Mouse (Mus musculus) cerebellum, postnatal 36 days (tissue): ENCODE measurements around the gene Eif5.
A peak's percentile ranks its signal among the peaks of the same experiment; 100 is the strongest.

ENCODE experiments used
- DNase-seq, 2 experiments: peaks; one replicate each; pipeline ENCODE4 v3.0.0; 2021 to 2022; ENCODE audit warnings: mixed read lengths in 2 of 2

Gene Eif5

DNA sequence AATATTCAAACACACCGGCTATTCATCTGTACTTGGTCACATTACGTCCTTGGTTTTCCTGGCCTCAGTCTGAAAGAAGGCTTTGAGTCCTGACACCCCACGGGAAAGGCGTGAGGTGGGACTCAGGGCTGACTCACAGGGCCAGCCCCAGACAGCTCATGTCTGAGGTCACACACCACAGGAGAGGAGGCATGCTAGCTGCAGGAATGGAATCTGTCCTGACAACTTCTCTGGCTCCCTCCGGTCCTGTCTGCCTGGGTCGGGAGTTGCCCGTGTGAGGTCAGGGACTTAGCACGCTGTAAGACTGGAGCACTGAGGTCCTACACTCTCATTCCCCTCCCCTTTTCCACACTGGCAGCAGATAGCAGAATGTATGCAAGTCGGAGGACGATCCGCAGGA, 31.0 kb downstream of the Eif5 start:
- DNase-seq, result no peak

DNA sequence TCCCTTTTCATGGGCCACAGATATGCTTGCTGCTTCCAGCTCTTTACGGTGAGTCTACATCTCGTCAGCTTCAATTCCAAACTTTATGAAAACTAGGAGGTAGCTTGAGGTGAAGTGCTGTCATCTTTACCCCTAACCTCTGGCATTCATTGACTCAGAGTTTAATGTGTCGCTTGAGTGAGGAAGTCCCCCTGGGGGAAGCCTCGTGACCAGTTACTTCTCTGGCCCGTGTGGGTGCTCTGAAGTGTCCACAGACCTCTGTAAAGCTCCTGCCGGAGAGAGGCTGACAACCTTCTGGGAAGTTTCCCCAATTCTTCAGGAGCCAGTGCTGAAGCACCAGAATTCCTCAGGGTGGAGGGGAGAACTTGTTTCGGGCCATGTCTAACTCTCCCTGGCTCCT, 34.6 kb downstream of the Eif5 start:
- DNase-seq, result no peak

DNA sequence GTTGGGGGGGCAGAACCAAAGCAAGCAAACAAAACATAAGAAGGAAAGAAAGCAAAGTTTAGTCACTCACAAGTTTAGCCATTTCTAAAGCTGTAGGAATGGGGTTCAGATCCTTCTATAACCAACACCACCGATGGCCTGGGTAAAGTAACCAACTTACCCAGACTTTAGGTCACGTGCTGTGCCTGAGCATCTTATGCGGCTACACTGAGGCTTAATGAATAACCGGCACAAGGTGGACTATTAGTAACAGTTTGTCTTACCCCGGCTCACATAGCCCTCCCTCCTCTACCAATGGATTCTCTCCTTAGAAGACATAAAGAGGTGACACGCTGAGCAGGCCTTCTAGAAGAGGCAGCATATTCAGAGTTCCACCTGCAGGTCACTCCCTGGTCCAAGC, 35.5 kb downstream of the Eif5 start:
- peak in 1 of 2 experiments; percentile 16 for DNase-seq

DNA sequence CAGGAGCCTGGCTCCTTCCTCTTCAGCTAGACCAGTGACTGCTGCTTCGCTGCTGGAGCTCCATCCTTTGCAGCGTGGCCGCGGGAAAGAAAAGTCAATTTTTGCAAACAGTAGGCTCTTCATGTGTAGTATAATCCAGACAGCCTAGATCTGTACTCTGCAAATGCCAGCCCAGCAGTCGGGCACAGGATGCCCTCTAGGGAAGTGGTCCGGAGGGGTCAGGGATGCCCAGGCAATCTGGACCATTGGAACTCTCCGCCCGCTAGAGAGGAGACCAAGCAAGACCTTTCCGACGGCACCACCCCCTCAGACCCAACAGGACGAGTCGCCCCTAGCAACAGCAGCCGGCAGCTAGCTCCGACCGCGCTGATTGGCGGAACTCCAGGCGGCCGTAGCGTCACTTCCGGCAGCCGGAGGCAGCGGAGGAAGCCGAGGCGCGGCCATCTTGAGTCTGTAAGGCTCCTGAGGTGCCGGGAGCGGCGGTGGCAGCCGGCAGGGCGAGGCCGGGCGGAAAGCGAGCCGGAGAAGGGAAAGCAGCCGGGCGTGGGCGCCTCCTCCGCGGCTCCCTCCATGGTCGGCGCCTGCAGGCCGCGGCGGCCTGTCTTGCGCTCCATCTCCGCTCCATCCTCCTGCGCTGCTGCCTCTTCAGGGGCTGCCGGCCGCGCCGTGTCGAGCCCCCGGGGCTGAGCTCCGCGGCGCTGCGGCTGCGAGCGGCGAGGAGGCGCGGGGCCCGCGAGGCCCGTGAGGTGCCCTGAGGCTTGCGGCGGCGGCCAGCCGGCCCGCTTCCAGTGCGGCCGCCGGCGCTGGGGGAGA, 36.5 kb downstream of the Eif5 start, which contains the start of gene Mark3:
Gene Mark3, plus strand, starts transcription at position 450 of the 813 bp plus-strand sequence.
- DNase-seq, result peak; percentile 98

DNA sequence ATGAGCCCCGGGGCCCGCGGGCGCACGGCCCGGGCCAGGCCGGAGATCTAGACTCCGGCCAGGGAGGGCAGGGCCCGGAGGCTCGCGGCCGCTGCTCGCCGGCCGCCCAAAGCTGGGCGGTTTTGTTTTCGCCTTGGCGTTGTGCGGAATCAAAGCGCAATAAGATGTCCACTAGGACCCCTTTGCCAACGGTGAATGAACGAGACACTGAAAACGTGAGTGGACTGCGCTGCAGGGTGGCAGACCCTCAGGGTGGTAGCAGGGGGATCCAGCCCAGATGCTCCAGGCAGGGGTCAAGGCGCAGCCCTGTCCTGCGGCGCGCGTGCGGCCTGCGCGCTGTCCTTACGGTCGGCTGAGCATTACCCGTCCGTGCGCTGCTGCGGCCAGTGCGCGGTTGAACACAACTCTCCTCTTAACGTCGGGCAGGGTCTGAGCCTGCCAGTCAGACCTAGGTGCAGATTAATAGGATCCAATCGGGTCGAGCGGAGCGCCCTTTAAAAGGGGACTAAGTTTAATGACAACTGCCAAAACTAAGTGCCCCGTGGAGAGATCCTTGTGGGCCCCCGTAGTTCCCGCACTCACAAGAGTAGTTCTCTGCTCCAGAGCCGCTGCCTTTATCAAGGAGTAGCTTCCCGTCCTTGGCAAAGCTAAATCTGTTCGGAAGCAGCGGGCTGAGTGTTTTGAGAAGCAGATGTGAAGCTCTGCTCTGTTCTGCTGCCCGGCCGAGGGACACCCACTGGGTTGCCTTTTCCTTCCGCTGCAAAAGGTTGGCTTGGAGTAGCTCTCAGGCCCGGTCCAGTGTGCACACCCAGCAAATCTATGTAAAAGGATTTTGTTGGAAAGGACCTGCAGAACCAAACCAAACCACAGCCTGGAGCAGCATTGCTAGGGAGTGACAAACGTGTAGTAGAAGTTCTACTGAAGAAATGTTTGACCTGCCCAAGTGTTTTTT, 37.3 kb downstream of the Eif5 start:
- peak; percentile 49 to 54 for DNase-seq

DNA sequence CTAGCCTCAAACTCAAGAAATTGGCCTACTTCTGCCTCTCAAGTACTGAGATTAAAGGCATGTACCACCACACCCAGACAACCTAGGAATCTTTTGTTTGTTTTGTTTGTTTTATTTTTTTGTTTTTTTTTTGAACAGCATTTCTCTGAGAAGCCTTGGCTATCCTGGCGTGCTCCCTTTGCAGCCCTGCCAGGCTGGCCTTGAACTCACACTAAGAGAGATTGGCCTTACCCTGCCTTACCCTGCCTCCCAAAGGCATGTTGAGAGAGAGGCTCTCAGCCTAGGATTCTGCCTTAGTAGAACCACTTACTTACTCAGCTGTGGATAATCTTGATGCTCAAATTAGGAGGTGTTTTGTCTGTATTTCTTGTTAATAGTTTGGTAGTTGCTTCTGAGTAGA, 45.2 kb downstream of the Eif5 start:
- no peak for DNase-seq

DNA sequence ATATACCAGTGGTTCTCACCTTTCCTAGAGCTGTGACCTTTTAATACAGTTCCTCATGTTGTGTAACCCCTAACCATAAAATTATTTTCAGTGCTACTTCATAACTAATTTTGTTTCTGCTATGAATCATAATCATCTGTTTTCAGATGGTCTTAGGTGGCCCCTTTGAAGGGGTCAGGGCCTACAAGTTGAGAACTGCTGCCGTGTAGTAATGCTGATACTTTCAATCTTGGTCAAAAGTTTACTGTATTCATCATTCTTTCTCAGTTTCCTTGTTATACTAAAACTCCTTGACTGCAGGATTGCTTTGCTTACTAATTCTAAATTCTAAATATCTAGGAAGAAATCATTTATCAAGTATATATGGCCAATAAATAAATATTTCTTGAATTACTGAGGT, 46.6 kb downstream of the Eif5 start:
- no peak for DNase-seq

DNA sequence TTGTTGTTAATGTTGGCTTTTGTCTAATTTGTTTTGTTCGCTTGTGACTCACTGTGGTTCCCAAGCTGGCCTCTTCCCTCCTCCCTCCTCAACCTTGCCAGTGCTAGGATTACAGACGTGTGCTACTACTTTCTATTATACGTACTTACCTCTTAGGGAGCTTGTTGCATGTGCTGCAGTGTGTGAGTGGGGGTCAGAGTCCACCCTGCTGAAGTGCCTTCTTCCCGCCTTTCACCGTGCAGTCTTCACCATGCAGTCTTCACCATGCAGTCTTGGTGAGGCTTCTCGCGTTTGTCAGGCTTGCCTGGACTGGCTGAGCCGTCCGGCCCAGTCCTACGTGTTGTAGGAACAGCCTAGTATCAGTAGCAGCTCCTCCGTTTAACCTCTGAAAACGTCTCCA, 49.4 kb downstream of the Eif5 start:
- DNase-seq, result no peak

DNA sequence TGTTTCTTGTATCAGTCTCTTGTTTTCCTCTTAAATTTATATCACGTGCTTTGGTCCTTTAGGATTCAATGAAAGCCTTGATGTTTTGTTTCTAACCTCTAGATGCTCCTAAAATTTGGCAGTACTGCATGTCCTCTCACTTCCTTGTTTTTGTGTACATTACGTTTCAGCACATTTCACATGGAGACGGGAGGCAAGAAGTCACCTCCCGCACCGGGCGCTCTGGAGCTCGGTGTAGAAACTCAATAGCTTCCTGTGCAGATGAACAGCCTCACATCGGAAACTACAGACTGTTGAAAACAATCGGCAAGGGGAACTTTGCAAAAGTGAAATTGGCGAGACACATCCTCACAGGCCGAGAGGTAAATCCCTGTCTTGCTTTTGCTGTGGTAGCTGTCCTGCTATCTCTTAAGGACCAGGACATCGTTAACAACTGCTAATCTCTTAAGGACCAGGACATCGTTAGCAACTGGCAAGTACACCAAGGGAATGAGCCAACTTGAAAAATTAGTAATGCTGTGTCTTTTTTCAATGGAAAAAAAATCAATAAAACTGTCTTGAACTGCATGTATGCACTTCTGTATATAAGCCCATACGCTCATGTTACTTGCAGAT, 54.7 kb downstream of the Eif5 start:
- no peak for DNase-seq

DNA sequence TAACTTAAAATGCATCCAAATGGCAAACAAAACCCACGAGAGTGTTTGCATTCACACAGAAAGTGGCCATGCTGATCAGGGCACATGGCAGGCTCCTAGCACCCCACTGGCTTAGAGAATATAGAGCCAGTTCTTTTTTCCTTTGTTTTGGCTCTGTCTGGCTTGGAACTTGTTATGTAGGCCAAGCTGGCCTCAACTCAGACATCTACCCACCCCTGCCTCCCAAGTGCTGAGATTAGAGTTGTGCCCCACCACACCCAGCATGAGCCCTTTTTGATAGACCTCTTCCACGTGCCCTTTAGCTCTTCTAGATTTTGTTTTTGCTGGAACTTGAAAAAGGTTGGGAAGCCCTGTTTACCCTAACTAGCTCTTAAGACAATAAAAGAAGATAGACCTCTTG, 56.0 kb downstream of the Eif5 start:
- peak in 1 of 2 experiments; percentile 20 for DNase-seq
